Mouse (Mus musculus) cerebellum, postnatal 36 days (tissue): ENCODE data around the gene Dip2c.

Source experiments
- DNase-seq, 2 experiments: peaks; one replicate each; pipeline ENCODE4 v3.0.0; 2021 to 2022; ENCODE audit warnings: mixed read lengths in 2 of 2

Gene Dip2c

DNA sequence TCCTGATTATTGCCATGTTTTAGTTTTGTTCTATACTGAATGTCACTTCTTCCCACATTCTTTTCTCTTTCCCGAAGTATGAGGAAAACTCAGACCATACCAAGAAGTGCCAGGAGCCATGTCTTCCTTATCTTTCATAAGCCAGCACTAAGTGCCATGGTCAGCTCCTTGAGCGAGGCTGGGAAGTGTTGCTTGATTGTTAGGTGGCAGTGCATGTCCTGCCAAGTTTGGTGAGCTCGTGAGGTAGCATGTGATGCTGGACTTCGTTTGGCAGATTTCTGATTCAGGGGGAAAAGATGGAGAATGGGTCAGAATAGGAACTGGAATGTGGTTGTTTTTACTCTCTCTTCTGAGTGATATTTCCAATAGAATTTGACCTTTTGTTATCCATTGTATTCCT, 150.5 kb downstream of the Dip2c start:
- peak in 1 of 2 experiments; percentile 10 for DNase-seq

- no peak for DNase-seq
Observed at GRCm38 (mm10) chr13:9429884-9430283, 153.6 kb downstream of the Dip2c start.

GRCm38 (mm10) chr13:9430724-9431123, 154.4 kb downstream of the Dip2c start:
- no peak for DNase-seq

GRCm38 (mm10) chr13:9431441-9431840, 155.1 kb downstream of the Dip2c start:
- no peak for DNase-seq

- no peak for DNase-seq
Observed at GRCm38 (mm10) chr13:9443066-9443465, 166.7 kb downstream of the Dip2c start.

DNA sequence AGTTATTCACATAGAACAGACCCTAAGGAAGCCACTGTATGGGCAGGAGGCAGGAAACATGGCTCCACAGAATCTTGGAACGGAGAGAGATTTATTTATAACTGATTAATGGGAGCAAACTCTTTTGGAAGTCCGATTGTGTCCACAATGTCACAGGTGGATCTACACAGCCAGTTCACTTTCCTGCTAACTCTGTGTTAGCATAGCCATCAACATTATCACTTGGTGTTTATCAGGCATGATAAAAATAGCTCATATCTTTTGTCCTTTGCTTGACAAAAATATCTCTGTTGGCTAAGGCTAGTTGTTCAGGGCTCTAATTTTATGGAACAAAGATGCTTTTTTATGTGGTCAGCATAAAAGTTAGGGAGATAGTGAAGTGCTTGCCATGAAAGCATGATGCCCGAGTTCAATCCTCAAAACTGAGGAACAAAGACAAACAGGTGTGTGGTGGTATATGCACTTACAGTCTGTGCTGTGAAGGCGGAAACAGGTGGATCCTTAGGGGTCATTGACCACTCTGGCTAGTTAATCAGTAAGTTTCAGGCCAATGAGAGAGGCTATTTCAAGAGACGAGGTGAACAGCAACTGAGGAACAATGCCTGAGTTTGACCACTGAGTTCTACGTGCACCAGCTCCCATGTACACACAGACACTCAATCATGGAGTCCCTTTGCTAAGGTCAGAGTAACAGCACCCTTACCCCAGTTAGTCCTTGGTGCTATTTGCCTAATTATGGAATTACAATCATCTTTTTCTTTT, 169.4 kb downstream of the Dip2c start:
- no peak for DNase-seq

GRCm38 (mm10) chr13:9446448-9447115, 170.3 kb downstream of the Dip2c start:
- DNase-seq, result peak; percentile 27 to 32

- DNase-seq, result no peak
Observed at GRCm38 (mm10) chr13:9450276-9450675, 173.9 kb downstream of the Dip2c start.

DNA sequence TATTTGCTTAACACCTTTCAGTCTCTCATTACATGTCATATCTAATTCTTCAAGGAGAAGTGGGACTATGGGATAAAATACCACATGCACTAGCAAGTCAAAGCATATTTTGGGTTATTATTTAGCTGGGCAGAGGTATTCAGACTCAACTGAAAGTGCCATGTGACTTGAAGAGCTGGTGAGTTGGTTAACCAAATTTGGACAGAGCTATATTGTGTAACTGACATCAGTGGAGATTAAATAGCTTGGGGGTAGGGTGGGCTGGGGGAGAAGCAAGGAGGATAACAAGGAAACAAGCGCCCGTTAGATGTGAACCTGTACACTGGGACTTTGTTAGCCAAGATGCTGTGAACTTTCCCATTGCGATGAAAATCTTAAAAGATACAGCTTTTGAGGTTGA, 175.6 kb downstream of the Dip2c start:
- no peak for DNase-seq

DNA sequence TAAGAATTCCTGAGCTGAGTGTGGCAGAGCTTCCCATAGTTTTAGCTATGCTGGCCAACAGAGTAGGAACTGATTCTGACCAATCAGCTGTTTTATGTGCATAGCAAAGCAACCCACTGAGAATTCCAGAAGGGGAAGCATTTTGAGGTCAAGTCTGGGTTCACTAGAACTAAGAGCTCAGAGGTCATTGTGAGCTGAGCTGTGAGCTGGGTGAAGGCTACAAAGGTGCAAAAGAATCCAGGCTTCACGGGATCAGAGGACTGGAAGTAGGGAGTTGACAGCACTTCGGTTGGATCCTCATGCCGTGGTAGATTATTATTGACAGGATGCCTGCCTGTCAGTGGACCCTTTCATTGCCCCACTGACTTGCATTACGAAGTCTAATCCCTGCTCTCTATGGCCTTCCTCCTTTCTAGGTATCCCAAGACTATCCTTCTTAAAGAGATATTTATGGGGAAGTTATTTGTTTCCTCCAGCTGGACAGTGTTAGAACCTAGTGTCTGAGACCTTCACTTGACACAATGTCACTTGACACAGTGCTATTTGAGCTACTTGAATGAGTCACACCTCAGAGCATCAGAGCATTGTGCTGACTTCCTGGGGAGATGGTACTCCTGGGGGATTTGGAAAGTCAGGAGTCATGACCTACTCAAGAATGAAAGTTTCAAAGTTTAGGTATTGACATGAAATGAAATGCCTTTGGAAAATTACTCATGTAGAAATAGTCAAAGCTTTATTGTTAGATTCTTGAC, 178.3 kb downstream of the Dip2c start:
- no peak for DNase-seq

- no peak for DNase-seq
Observed at GRCm38 (mm10) chr13:9455979-9456378, 179.7 kb downstream of the Dip2c start.

DNA sequence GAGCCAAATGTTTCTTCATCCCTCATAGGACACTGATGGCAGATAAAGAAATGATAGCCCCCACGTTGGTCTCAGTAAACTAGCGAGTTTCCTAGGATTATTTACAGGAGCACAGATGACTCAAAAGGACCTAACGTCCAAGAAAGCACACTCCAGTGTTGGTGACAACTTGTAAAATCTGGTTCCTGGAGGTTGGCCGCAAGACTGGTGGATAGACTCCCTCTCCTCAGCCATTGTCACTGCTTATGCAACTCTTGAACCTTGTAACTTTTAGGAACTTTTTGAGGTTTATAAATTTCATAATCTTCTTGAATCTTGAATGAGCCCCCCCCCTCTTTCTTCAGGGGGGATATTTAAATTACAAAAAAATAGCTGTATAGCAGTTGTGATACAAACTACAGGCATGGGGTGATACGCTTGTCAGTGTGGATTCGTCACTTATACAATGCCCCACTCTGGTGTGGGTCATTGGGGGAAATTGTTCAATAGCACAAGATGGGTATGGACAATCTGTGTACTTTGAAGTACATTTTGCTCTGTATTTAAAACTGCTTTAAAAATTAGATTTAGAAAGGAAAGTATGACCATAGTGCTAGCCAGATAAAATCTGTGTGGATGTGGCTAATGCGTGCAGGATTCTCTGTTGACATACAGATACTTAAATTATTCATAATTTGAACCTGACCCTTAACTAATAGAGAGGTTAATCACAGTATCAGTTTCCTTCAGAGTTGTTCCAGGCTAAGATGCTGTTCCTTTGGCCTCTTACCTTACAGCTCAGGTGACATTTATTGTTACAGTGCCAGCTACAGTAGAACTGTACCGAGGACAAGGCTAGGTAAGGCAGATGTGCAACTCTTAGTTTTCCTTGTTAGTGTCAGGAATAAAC, 181.3 kb downstream of the Dip2c start:
- DNase-seq, result no peak

DNA sequence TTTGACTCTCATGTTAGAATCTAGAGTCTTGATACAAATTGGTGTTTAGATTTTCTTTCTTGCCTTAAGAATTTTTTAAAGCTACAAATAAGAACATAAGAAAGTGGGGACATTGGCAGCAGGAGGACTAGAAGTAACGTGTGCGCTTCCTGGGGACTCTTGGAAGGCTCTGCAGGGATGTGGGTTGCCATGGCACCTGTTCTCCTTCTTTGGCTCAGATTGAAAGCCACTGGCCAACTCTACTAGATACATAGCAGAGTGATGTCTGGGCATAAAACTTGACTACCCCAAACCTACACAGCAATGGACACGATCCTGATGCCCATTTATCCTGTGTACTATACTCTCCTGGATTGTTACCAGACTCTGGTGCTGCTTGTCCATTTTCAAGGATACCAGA, 188.1 kb downstream of the Dip2c start:
- DNase-seq, result peak; percentile 6 to 17

GRCm38 (mm10) chr13:9467216-9467615, 190.9 kb downstream of the Dip2c start:
- peak; percentile 33 to 71 for DNase-seq

GRCm38 (mm10) chr13:9473383-9473782, 197.1 kb downstream of the Dip2c start:
- DNase-seq, result no peak

- DNase-seq, result no peak
Observed at GRCm38 (mm10) chr13:9481722-9482121, 205.4 kb downstream of the Dip2c start.

DNA sequence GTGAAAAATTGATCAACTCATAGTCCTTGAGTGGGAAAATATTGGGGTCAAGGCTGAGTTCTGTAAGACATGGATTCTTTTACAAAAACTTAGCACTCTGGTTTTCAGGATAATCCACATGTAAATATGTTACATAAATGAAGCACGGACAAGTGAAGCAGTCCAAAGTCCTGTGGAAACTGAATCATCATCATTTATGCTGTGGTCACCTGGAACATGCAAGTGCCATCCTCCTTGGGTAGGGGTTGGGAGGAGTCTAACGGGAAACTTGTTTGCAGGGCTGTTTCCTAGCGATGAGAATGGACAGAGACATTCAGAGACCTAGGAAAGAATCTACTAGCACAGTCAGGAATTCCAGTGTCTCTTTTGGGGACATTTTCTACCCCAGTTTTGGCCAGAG, 213.4 kb downstream of the Dip2c start:
- no peak for DNase-seq

GRCm38 (mm10) chr13:9494726-9495125, 218.4 kb downstream of the Dip2c start:
- DNase-seq, result peak in 1 of 2 experiments; percentile 7

- DNase-seq, result no peak
Observed at GRCm38 (mm10) chr13:9504118-9504856, 228.0 kb downstream of the Dip2c start.

GRCm38 (mm10) chr13:9538556-9538955, 262.2 kb downstream of the Dip2c start:
- no peak for DNase-seq

DNA sequence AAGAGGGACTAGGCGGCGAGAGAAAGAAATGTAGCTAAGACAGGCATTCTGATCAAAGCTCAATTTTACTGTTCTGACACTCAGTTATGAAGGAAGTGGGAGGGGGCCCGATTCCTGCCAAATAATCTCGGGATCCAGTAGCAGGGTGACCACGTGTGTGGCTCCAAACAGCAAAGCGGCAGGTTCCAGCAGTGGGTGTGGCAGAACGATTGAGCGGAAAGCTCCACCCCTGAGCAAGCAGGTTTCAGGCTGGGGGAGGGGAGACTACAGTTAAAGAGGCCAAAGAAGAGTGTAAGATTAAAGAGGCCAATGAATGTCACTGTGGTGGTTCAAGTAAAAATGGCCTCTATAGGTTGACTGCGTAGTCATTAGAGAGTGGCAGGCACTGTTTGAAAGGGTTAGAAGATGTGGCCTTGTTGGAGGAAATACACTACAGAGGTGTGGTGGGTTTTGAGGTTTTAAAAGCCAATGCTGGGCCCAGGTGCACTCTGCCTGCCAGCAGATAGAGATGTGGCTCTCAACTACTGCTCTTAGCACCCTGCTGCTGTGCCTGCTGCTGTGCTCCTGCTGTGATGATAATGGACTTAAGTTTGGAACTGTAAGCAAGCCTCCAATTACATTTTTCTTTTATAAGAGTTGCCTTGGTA, 271.5 kb downstream of the Dip2c start:
- DNase-seq, result no peak
